Mouse (Mus musculus) spleen, postnatal 4 days (tissue): ENCODE results near the gene Kpna4.

Experiments used
- DNase-seq, 2 experiments: peaks; one replicate each; pipeline ENCODE4 v3.0.0; 2022; ENCODE audit warnings: low spot score in 2 of 2

Kpna4 gene

GRCm38 (mm10) chr3:69126509-69127345 is at the start of gene Kpna4:
Gene Kpna4 (minus strand): TSS chr3:69127113.
- DNase-seq = peak; percentile 94 to 96

- no peak for DNase-seq
These were observed 48.3 kb upstream of the Kpna4 start for GRCm38 (mm10) chr3:69175229-69175628.

GRCm38 (mm10) chr3:69171123-69171522 is 44.2 kb upstream of the Kpna4 start:
- DNase-seq = no peak

GRCm38 (mm10) chr3:69169796-69170195 is 42.9 kb upstream of the Kpna4 start:
- DNase-seq = no peak

- DNase-seq = no peak
These were observed 41.8 kb upstream of the Kpna4 start for GRCm38 (mm10) chr3:69168724-69169123.

- DNase-seq = no peak
These were observed 36.1 kb upstream of the Kpna4 start for GRCm38 (mm10) chr3:69163057-69163456.

GRCm38 (mm10) chr3:69160429-69160828 is 33.5 kb upstream of the Kpna4 start:
- DNase-seq = no peak

GRCm38 (mm10) chr3:69159501-69159900 is 32.6 kb upstream of the Kpna4 start:
- DNase-seq = no peak

GRCm38 (mm10) chr3:69157886-69158285 is 31.0 kb upstream of the Kpna4 start:
- no peak for DNase-seq

- peak; percentile 59 to 73 for DNase-seq
These were observed 29.6 kb upstream of the Kpna4 start for GRCm38 (mm10) chr3:69156484-69156883.

- DNase-seq = no peak
These were observed 27.8 kb upstream of the Kpna4 start for GRCm38 (mm10) chr3:69154691-69155090.

GRCm38 (mm10) chr3:69150921-69151320 is 24.0 kb upstream of the Kpna4 start:
- DNase-seq = no peak

GRCm38 (mm10) chr3:69142372-69142994 is 15.6 kb upstream of the Kpna4 start:
- DNase-seq = no peak

GRCm38 (mm10) chr3:69140851-69141250 is 13.9 kb upstream of the Kpna4 start:
- no peak for DNase-seq

- DNase-seq = no peak
These were observed 9.1 kb upstream of the Kpna4 start for GRCm38 (mm10) chr3:69136059-69136458.

- DNase-seq = no peak
These were observed 4.1 kb upstream of the Kpna4 start for GRCm38 (mm10) chr3:69130973-69131372.

GRCm38 (mm10) chr3:69127693-69128092 is 780 bp upstream of the Kpna4 start:
- DNase-seq = peak in 1 of 2 experiments; percentile 60

GRCm38 (mm10) chr3:69127346-69127678 is 399 bp upstream of the Kpna4 start:
- no peak for DNase-seq

- DNase-seq = peak; percentile 22 to 71
These were observed 913 bp downstream of the Kpna4 start for GRCm38 (mm10) chr3:69125891-69126508.

GRCm38 (mm10) chr3:69125461-69125860 is 1.5 kb downstream of the Kpna4 start:
- no peak for DNase-seq

GRCm38 (mm10) chr3:69118827-69119226 is 8.1 kb downstream of the Kpna4 start:
- DNase-seq = no peak

GRCm38 (mm10) chr3:69114760-69115159 is 12.2 kb downstream of the Kpna4 start:
- DNase-seq = no peak

GRCm38 (mm10) chr3:69113956-69114355 is 13.0 kb downstream of the Kpna4 start:
- no peak for DNase-seq
